Mouse (Mus musculus) limb, embryonic 15.5 days (tissue): Measurements from ENCODE around the gene Cactin. TPM values are rescaled to one million over a fixed set of nuclear protein-coding genes. Genes with fewer than 3 reads are reported as not detected.
A peak's percentile ranks its signal among the peaks of the same experiment; 100 is the strongest.

Source experiments
- ATAC-seq: fragments of 200-750 bp; cut with Nextera tagmentation; 2 replicates; pipeline ENCODE4 v1.8.0; 2017; ENCODE audit warnings: low read depth, moderate TSS enrichment; ENCODE audit not compliant: insufficient number of reproducible peaks, low FRiP score, low TSS enrichment
- H3K27ac ChIP-seq: fragments of 300-500 bp; sonication (generic); 2 replicates; pipeline ENCODE4 v1.5.1; 2015; ENCODE audit warnings: moderate library complexity, mild to moderate bottlenecking, inconsistent platforms
- H3K27me3 ChIP-seq: fragments of 300-500 bp; sonication (generic); 2 replicates; pipeline ENCODE4 v1.6.1; 2015; ENCODE audit warnings: inconsistent platforms
- H3K36me3 ChIP-seq: fragments of 300-500 bp; sonication (generic); 2 replicates; pipeline ENCODE4 v1.6.1; 2015; ENCODE audit warnings: inconsistent platforms
- H3K4me1 ChIP-seq: fragments of 300-500 bp; sonication (generic); 2 replicates; pipeline ENCODE4 v1.6.1; 2015; ENCODE audit warnings: inconsistent platforms
- H3K4me2 ChIP-seq: fragments of 300-500 bp; sonication (generic); 2 replicates; pipeline ENCODE4 v1.6.1; 2015; ENCODE audit warnings: mild to moderate bottlenecking, inconsistent platforms
- H3K4me3 ChIP-seq: fragments of 300-500 bp; sonication (generic); 2 replicates; pipeline ENCODE4 v1.5.1; 2015; ENCODE audit warnings: mild to moderate bottlenecking, inconsistent platforms
- H3K9ac ChIP-seq: fragments of 300-500 bp; sonication (generic); 2 replicates; pipeline ENCODE4 v1.6.1; 2015; ENCODE audit warnings: inconsistent platforms
- H3K9me3 ChIP-seq: fragments of 300-500 bp; sonication (generic); 2 replicates; pipeline ENCODE4 v1.6.1; 2016; ENCODE audit warnings: inconsistent platforms
- whole genome bisulfite sequencing: fragments of 180-500 bp; shearing (Covaris S2); methylation state at CpG from one replicate; pipeline ENCODE4 v1.1.7; 2015; 5-methylcytosine and 5-hydroxymethylcytosine counted together
- microRNA-seq: library from miRNA; unstranded; fragments of <30 nt; microRNA quantifications from one replicate; pipeline ENCODE4, GENCODE M21; 2016
- polyA plus RNA-seq: library from polyadenylated mRNA; unstranded; fragments of >200 nt; fragmentation: Nextera tagmentation; extraction: Ambion mirVana; gene quantifications from 2 replicates; pipeline ENCODE4 v1.2.1, GENCODE M21; 2015

The Cactin gene
- polyA plus RNA-seq, 1 experiment from 2014 or later, result 37.3 TPM

GRCm38 (mm10) chr10:81362336-81362949 lies 41.5 kb downstream of the Cactin start:
- no peak overlapping the region for H3K4me2 ChIP-seq
- H3K9me3 ChIP-seq, result no peaks in the 10 kb centered on the region
- no peak overlapping the region for H3K9ac ChIP-seq
- 74% methylated on average over 12 of the region's 12 CpGs for WGBS
- H3K27me3 ChIP-seq, result peaks cover 34% of the 10 kb centered on the region
- peaks cover 25% of the 10 kb centered on the region for H3K36me3 ChIP-seq
- peaks cover 55% of the 10 kb centered on the region for H3K4me1 ChIP-seq
- ATAC-seq, result no peak
- H3K4me3 ChIP-seq, result no peak overlapping the region
- no peak overlapping the region for H3K27ac ChIP-seq

GRCm38 (mm10) chr10:81363436-81364346 lies 42.8 kb downstream of the Cactin start:
- peak overlapping the region; percentile 32 for H3K4me3 ChIP-seq
- H3K9me3 ChIP-seq, result no peaks in the 10 kb centered on the region
- H3K27ac ChIP-seq, result no peak overlapping the region
- H3K36me3 ChIP-seq, result peaks cover 37% of the 10 kb centered on the region
- ATAC-seq, result no peak
- 13% methylated on average over 52 of the region's 54 CpGs for WGBS
- peak overlapping the region; percentile 23; the same call in 1 of the 2 replicates for H3K9ac ChIP-seq
- H3K4me2 ChIP-seq, result peak overlapping the region; percentile 50
- peaks cover 44% of the 10 kb centered on the region for H3K4me1 ChIP-seq
- peaks cover 34% of the 10 kb centered on the region for H3K27me3 ChIP-seq

- Histone ChIP-seq H3K27ac (no peak overlapping the region; the same call in 1 of the 2 replicates), H3K9ac (peak overlapping the region; percentile 23; the same call in 1 of the 2 replicates), H3K27me3 (peaks cover 34% of the 10 kb centered on the region), H3K4me1 (peaks cover 39% of the 10 kb centered on the region), H3K36me3 (peaks cover 46% of the 10 kb centered on the region), H3K4me2 (peak overlapping the region; percentile 50), H3K9me3 (no peaks in the 10 kb centered on the region), H3K4me3 (peak overlapping the region; percentile 32)
- no peak for ATAC-seq
- 14% methylated on average over 28 of the region's 28 CpGs for WGBS
Measured at GRCm38 (mm10) chr10:81364666-81365065, 43.8 kb downstream of the Cactin start.

- peaks cover 46% of the 10 kb centered on the region for H3K36me3 ChIP-seq
- H3K9ac ChIP-seq, result no peak overlapping the region
- peaks cover 34% of the 10 kb centered on the region for H3K27me3 ChIP-seq
- peak overlapping the region; percentile 50; the same call in 1 of the 2 replicates for H3K4me2 ChIP-seq
- peaks cover 39% of the 10 kb centered on the region for H3K4me1 ChIP-seq
- no peaks in the 10 kb centered on the region for H3K9me3 ChIP-seq
- ATAC-seq, result no peak
- H3K4me3 ChIP-seq, result no peak overlapping the region; the same call in 1 of the 2 replicates
- WGBS, result 40% methylated on average over 4 of the region's 4 CpGs
- no peak overlapping the region for H3K27ac ChIP-seq
Measured at GRCm38 (mm10) chr10:81365073-81365472, 44.2 kb downstream of the Cactin start.

DNA sequence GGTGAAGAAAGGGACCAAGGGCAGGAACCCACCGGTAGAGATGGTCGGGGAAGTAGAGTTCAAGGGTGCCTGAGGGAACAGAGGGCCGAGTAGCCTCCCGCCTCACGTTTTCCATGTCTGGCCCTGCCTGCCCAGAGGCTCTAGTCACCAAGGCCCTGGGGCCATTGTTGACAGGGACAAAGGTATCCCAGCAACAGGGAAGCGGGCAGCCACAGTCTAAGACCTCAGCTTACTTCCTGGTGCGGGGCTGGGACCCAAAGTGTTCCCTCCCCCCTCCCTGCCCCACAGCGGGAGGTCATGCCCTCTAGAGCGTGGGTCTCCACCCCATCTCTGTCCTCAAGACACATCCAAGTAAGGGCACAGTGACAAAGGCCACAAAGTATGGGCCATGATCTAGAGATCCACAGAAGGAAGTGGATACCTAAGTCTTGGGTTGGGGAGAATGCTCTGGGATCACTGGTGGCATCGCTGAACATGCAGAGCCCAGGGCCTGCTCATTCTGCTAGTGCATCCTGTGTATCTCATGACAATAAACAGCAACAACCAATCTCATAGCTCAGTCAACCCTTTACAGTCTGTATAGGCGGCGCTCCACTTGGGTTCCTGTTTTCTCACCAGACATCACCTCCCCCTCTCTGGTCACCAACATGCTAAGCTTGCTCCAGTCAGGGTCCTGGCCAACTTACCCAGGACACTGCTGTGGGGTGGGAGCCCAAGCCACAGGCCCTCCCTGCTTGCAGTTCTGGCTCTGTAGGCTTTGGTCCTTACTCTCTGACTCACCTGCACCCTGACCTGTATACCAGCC lies 45.0 kb downstream of the Cactin start, which contains the start of gene 4930404N11Rik:
Gene 4930404N11Rik, minus strand, starts transcription at position 145 of the 805 bp plus-strand sequence.
- Histone ChIP-seq H3K27me3 (peaks cover 34% of the 10 kb centered on the region), H3K9ac (peak within 1 kb of the TSS; percentile 23; the same call in 1 of the 2 replicates), H3K36me3 (peaks cover 52% of the 10 kb centered on the region), H3K9me3 (no peaks in the 10 kb centered on the region), H3K4me3 (peak within 1 kb of the TSS; percentile 32), H3K27ac (no peak within 1 kb of the TSS), H3K4me1 (peaks cover 35% of the 10 kb centered on the region), H3K4me2 (peak within 1 kb of the TSS; percentile 50)
- WGBS, result 33% methylated on average over 12 of the region's 12 CpGs
- ATAC-seq, result no peak

DNA sequence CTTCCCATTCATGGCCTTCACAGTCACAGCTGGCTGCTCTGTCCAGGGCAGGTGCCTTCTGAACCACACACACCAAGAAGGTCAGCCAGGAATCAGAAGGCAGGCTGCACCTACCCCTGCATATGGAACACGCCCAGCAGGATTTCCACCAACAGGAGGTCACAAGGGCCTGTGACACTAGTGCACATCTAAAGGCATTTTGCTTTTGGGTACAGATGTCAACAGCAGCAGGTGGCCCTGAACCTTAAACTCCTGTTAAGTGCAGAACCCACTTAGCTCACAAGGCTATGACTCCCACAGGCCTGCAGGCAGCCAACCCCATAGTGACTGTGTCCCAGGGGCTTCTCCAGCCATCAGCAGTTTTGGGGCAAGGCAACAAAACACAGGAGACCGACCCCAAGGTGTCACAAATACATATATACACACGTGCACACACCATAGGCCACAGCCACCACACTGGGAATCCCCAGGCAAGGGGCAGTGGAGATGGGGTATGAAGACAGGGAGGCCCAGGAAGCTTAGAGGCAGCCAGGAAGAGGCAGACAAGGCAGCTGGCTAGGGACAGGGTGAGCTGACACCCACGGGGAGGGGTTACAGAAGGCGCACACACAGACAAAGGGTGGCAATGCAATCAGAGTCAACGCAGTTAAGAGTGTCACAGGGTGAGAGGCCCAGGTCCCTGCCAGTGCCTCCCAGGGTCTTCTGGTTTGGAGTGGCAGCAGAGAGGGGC lies 45.7 kb downstream of the Cactin start:
- H3K36me3 ChIP-seq, result peaks cover 59% of the 10 kb centered on the region
- no peak for ATAC-seq

GRCm38 (mm10) chr10:81367207-81367495 lies 46.2 kb downstream of the Cactin start:
- ATAC-seq, result no peak
- no peak overlapping the region for H3K9ac ChIP-seq
- WGBS, result 73% methylated on average over 6 of the region's 6 CpGs

More for the DNA sequence above, 45.7 kb downstream of the Cactin start:
- WGBS, result 82% methylated on average over 6 of the region's 6 CpGs
- H3K27ac ChIP-seq, result no peak overlapping the region
- H3K27me3 ChIP-seq, result peaks cover 34% of the 10 kb centered on the region
- H3K4me2 ChIP-seq, result no peak overlapping the region
- H3K9me3 ChIP-seq, result no peaks in the 10 kb centered on the region
- peaks cover 32% of the 10 kb centered on the region for H3K4me1 ChIP-seq
- H3K9ac ChIP-seq, result no peak overlapping the region
- no peak overlapping the region for H3K4me3 ChIP-seq

DNA sequence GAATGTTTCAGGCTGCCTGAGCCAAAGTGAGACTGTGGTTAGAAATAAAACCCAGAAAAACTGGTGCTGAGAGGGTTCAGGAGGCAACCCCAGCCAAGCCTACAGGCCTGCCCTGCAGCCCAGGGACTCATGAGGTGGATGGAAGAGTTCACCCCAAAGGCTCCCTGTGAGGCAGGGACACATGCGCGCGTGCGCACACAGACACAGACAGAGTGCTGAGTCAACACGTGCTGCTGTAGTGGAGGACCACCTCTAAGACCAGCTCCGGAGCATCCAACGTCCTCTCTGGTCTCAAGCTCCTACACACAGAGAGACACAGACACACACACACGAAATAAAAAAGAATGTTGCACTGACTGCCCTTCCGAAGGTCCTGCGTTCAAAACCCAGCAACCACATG lies 54.4 kb downstream of the Cactin start:
- ATAC-seq, result no peak
- Histone ChIP-seq H3K4me1 (peaks cover 26% of the 10 kb centered on the region), H3K9me3 (no peaks in the 10 kb centered on the region), H3K27ac (no peak overlapping the region), H3K4me3 (no peak overlapping the region), H3K4me2 (no peak overlapping the region), H3K36me3 (peaks cover 51% of the 10 kb centered on the region), H3K27me3 (no peaks in the 10 kb centered on the region), H3K9ac (no peak overlapping the region)
- WGBS, result 93% methylated on average over 10 of the region's 10 CpGs

More at GRCm38 (mm10) chr10:81367207-81367495, 46.2 kb downstream of the Cactin start:
- Histone ChIP-seq H3K4me3 (no peak overlapping the region), H3K4me1 (peaks cover 32% of the 10 kb centered on the region), H3K27ac (no peak overlapping the region), H3K36me3 (peaks cover 64% of the 10 kb centered on the region), H3K9me3 (no peaks in the 10 kb centered on the region), H3K4me2 (no peak overlapping the region), H3K27me3 (peaks cover 34% of the 10 kb centered on the region)

Small RNA genes within 50 kb of the gene (microRNA-seq; reads per million reads assigned to microRNA genes)
- 6.8 reads per million, percentile 20 among the genes with 10 or more reads in this experiment for gene Mir3057

Other genes with a start within 250 kb of the Cactin start
- 0.73 and 1.5 TPM in 2 replicates for gene Creb3l3, start 222.2 kb upstream of the Cactin start, polyA plus RNA-seq
- gene Map2k2, start 215.2 kb upstream of the Cactin start, polyA plus RNA-seq, result 165 and 167 TPM in 2 replicates
- gene Zbtb7a, start 185.9 kb upstream of the Cactin start, polyA plus RNA-seq, result 58.6 and 61.4 TPM in 2 replicates
- 48.0 and 50.6 TPM in 2 replicates for gene Pias4, start 153.2 kb upstream of the Cactin start, polyA plus RNA-seq
- 564 and 615 TPM in 2 replicates for gene Eef2, start 144.5 kb upstream of the Cactin start, polyA plus RNA-seq
- 45.7 and 53.5 TPM in 2 replicates for gene Dapk3, start 138.1 kb upstream of the Cactin start, polyA plus RNA-seq
- not detected in 2 replicates for gene 4930442H23Rik, start 137.3 kb upstream of the Cactin start, polyA plus RNA-seq
- gene Nmrk2, start 119.1 kb upstream of the Cactin start, polyA plus RNA-seq, result 0.41 and 1.3 TPM in 2 replicates
- gene Atcay, start 90.3 kb upstream of the Cactin start, polyA plus RNA-seq, result 0.25 and 0.28 TPM in 2 replicates
- 8.7 and 10.9 TPM in 2 replicates for gene Zfr2, start 87.9 kb upstream of the Cactin start, polyA plus RNA-seq
- gene Matk, start 68.2 kb upstream of the Cactin start, polyA plus RNA-seq, result 5.4 and 6.0 TPM in 2 replicates
- 189 and 194 TPM in 2 replicates for gene Mrpl54, start 54.2 kb upstream of the Cactin start, polyA plus RNA-seq
- 77.1 and 87.5 TPM in 2 replicates for gene Apba3, start 54.1 kb upstream of the Cactin start, polyA plus RNA-seq
- 8.4 and 9.9 TPM in 2 replicates for gene Tjp3, start 29.5 kb upstream of the Cactin start, polyA plus RNA-seq
- 44.8 and 48.1 TPM in 2 replicates for gene Pip5k1c, start 28.1 kb upstream of the Cactin start, polyA plus RNA-seq
- 11.9 and 12.8 TPM in 2 replicates for gene Tbxa2r, start 7.6 kb downstream of the Cactin start, polyA plus RNA-seq
- 0.04 and 0.07 TPM in 2 replicates for gene Gipc3, start 22.2 kb downstream of the Cactin start, polyA plus RNA-seq
- 86.0 and 89.9 TPM in 2 replicates for gene Hmg20b, start 29.4 kb downstream of the Cactin start, polyA plus RNA-seq
- gene Mfsd12, start 36.4 kb downstream of the Cactin start, polyA plus RNA-seq, result 13.3 and 13.4 TPM in 2 replicates
- gene 4930404N11Rik, start 44.7 kb downstream of the Cactin start, polyA plus RNA-seq, result 0.60 and 1.6 TPM in 2 replicates
- gene Fzr1, start 57.4 kb downstream of the Cactin start, polyA plus RNA-seq, result 82.2 and 90.9 TPM in 2 replicates
- gene Dohh, start 63.3 kb downstream of the Cactin start, polyA plus RNA-seq, result 79.8 and 88.7 TPM in 2 replicates
- 2.1 and 3.1 TPM in 2 replicates for gene Gm48551, start 63.4 kb downstream of the Cactin start, polyA plus RNA-seq
- 0.51 and 1.7 TPM in 2 replicates for gene Gm48552, start 67.9 kb downstream of the Cactin start, polyA plus RNA-seq
- 2.9 and 3.6 TPM in 2 replicates for gene Smim24, start 71.9 kb downstream of the Cactin start, polyA plus RNA-seq
- gene Nfic, start 134.5 kb downstream of the Cactin start, polyA plus RNA-seq, result 138 and 146 TPM in 2 replicates
- 1.1 and 1.3 TPM in 2 replicates for gene Celf5, start 161.6 kb downstream of the Cactin start, polyA plus RNA-seq
- 94.0 and 95.1 TPM in 2 replicates for gene Ncln, start 175.3 kb downstream of the Cactin start, polyA plus RNA-seq
- 0.67 and 0.72 TPM in 2 replicates for gene S1pr4, start 179.0 kb downstream of the Cactin start, polyA plus RNA-seq
- gene Gna15, start 203.1 kb downstream of the Cactin start, polyA plus RNA-seq, result 7.3 and 7.9 TPM in 2 replicates
- 80.4 and 81.7 TPM in 2 replicates for gene Gna11, start 224.1 kb downstream of the Cactin start, polyA plus RNA-seq
- 517 and 519 TPM in 2 replicates for gene Aes, start 238.4 kb downstream of the Cactin start, polyA plus RNA-seq